Mouse (Mus musculus): ENCODE measurements around the gene Fdx1l. TPM values are rescaled to one million over a fixed set of nuclear protein-coding genes. Genes with fewer than 3 reads are reported as not detected.

The Fdx1l gene
- total RNA-seq, 2 experiments from 2014 or later = 25.5 to 26.5 TPM

- DNase-seq = peak; percentile 75
- intact Hi-C loops (cut with DNase I; ENCODE audit: low total_unique reads) = loop anchor here (5.0 kb wide), 1 partner anchor 106 kb away; no protein-coding TSS in a partner anchor
Observed at GRCm38 (mm10) chr9:21031251-21031895, 42.0 kb downstream of the Fdx1l start.

- DNase-seq = peak; percentile 87
- intact Hi-C loops (cut with DNase I; ENCODE audit: low total_unique reads) = loop anchor here (5.0 kb wide), 1 partner anchor 106 kb away; no protein-coding TSS in a partner anchor
Observed at GRCm38 (mm10) chr9:21030781-21031250, 42.6 kb downstream of the Fdx1l start.

- DNase-seq = peak; percentile 11
Observed at GRCm38 (mm10) chr9:21030055-21030600, 43.3 kb downstream of the Fdx1l start.

GRCm38 (mm10) chr9:21029291-21030054 is 43.9 kb downstream of the Fdx1l start, which contains the start of gene Icam4:
TSS of gene Icam4 (plus strand) at chr9:21029373.
- peak; percentile 85 for DNase-seq
- intact Hi-C loops (cut with DNase I; ENCODE audit: low total_unique reads) = loop anchor here (5.0 kb wide), 1 partner anchor 108 kb away; no protein-coding TSS in a partner anchor

More at GRCm38 (mm10) chr9:21030055-21030600, 43.3 kb downstream of the Fdx1l start:
- intact Hi-C loops (cut with DNase I; ENCODE audit: low total_unique reads) = loop anchor here (5.0 kb wide), 1 partner anchor 107 kb away; no protein-coding TSS in a partner anchor

GRCm38 (mm10) chr9:21028560-21029110 is 44.8 kb downstream of the Fdx1l start:
- intact Hi-C loops (cut with DNase I; ENCODE audit: low total_unique reads) = no loop called here
- DNase-seq = no peak

GRCm38 (mm10) chr9:21027774-21028290 is 45.6 kb downstream of the Fdx1l start:
- no peak for DNase-seq
- intact Hi-C loops (cut with DNase I; ENCODE audit: low total_unique reads) = no loop called here

GRCm38 (mm10) chr9:21026849-21027248 is 46.6 kb downstream of the Fdx1l start:
- intact Hi-C loops (cut with DNase I; ENCODE audit: low total_unique reads) = no loop called here

GRCm38 (mm10) chr9:21025258-21025810 is 48.1 kb downstream of the Fdx1l start:
- intact Hi-C loops (cut with DNase I; ENCODE audit: low total_unique reads) = no loop called here
- DNase-seq = no peak

More at GRCm38 (mm10) chr9:21026849-21027248, 46.6 kb downstream of the Fdx1l start:
- DNase-seq = no peak

GRCm38 (mm10) chr9:21022726-21023125 is 50.7 kb downstream of the Fdx1l start:
- DNase-seq = no peak
- intact Hi-C loops (cut with DNase I; ENCODE audit: low total_unique reads) = no loop called here

- no peak for DNase-seq
- intact Hi-C loops (cut with DNase I; ENCODE audit: low total_unique reads) = no loop called here
Observed at GRCm38 (mm10) chr9:21022288-21022687, 51.1 kb downstream of the Fdx1l start.

GRCm38 (mm10) chr9:21021363-21021762 is 52.1 kb downstream of the Fdx1l start:
- DNase-seq = no peak

GRCm38 (mm10) chr9:21018600-21018999 is 54.8 kb downstream of the Fdx1l start:
- no peak for DNase-seq

More at GRCm38 (mm10) chr9:21021363-21021762, 52.1 kb downstream of the Fdx1l start:
- intact Hi-C loops (cut with DNase I; ENCODE audit: low total_unique reads) = no loop called here

More at GRCm38 (mm10) chr9:21018600-21018999, 54.8 kb downstream of the Fdx1l start:
- intact Hi-C loops (cut with DNase I; ENCODE audit: low total_unique reads) = no loop called here

Small RNA genes lying within 50 kb of the gene (microRNA-seq; reads per million reads assigned to microRNA genes)
- gene Mir1900 (0 reads per million in 2 experiments), gene Mir7082 (0 to 0.32 reads per million in 2 experiments)

Other genes starting within 250 kb of the Fdx1l start
- gene A230050P20Rik, start 205.0 kb downstream of the Fdx1l start, total RNA-seq (2021) = 1 to 10 TPM; 3.3 to 3.4 TPM
- gene Angptl6, start 193.9 kb downstream of the Fdx1l start, total RNA-seq (2021) = 1 to 10 TPM; 3.5 to 4.1 TPM
- 10 to 100 TPM in 1 of 2 experiments, 1 to 10 TPM in 1; 9.7 to 11.9 TPM for gene Ppan, start 185.4 kb downstream of the Fdx1l start, total RNA-seq (2021)
- gene Eif3g, start 175.0 kb downstream of the Fdx1l start, total RNA-seq (2021) = 100 to 1,000 TPM; 105 to 114 TPM
- gene Dnmt1, start 113.7 kb downstream of the Fdx1l start, total RNA-seq (2021) = 10 to 100 TPM; 11.6 to 12.8 TPM
- 1 to 10 TPM; 4.5 to 7.8 TPM for gene S1pr2, start 96.8 kb downstream of the Fdx1l start, total RNA-seq (2021)
- 10 to 100 TPM; 50.8 to 54.9 TPM for gene Mrpl4, start 70.9 kb downstream of the Fdx1l start, total RNA-seq (2021)
- 1 to 10 TPM; 3.1 to 3.4 TPM for gene Icam1, start 57.6 kb downstream of the Fdx1l start, total RNA-seq (2021)
- under 1 TPM; 0.29 to 0.43 TPM for gene Icam4, start 44.2 kb downstream of the Fdx1l start, total RNA-seq (2021)
- gene Icam5, start 41.5 kb downstream of the Fdx1l start, total RNA-seq (2021) = under 1 TPM; 0.07 to 0.10 TPM
- gene Zglp1, start 6.5 kb downstream of the Fdx1l start, total RNA-seq (2021) = not detected
- gene Gm49373, start 518 bp downstream of the Fdx1l start, total RNA-seq (2021) = under 1 TPM in 1 of 2 experiments, not detected in 1; 0.13 TPM
- gene Gm38431, start 18.4 kb upstream of the Fdx1l start, total RNA-seq (2021) = 1 to 10 TPM in 1 of 2 experiments, under 1 TPM in 1; 0.92 to 1.1 TPM
- 10 to 100 TPM; 16.2 to 19.6 TPM for gene Raver1, start 18.4 kb upstream of the Fdx1l start, total RNA-seq (2021)
- 1 to 10 TPM; 4.9 to 5.3 TPM for gene Tyk2, start 57.6 kb upstream of the Fdx1l start, total RNA-seq (2021)
- 100 to 1,000 TPM; 138 to 139 TPM for gene Cdc37, start 76.4 kb upstream of the Fdx1l start, total RNA-seq (2021)
- gene Pde4a, start 92.1 kb upstream of the Fdx1l start, total RNA-seq (2021) = 10 to 100 TPM; 26.1 to 27.1 TPM
- 10 to 100 TPM; 53.6 to 55.2 TPM for gene Keap1, start 165.7 kb upstream of the Fdx1l start, total RNA-seq (2021)
- under 1 TPM; 0.10 to 0.27 TPM for gene S1pr5, start 174.8 kb upstream of the Fdx1l start, total RNA-seq (2021)
- 10 to 100 TPM; 36.2 to 39.6 TPM for gene Atg4d, start 191.7 kb upstream of the Fdx1l start, total RNA-seq (2021)
- gene Kri1, start 214.4 kb upstream of the Fdx1l start, total RNA-seq (2021) = 10 to 100 TPM; 10.5 to 11.9 TPM
- gene Cdkn2d, start 217.8 kb upstream of the Fdx1l start, total RNA-seq (2021) = 10 to 100 TPM; 12.0 to 13.2 TPM
- gene Ap1m2, start 238.7 kb upstream of the Fdx1l start, total RNA-seq (2021) = not detected
- gene Slc44a2, start 247.1 kb upstream of the Fdx1l start, total RNA-seq (2021) = 100 to 1,000 TPM; 104 to 117 TPM

Measured in gastrocnemius, postnatal 14 days (tissue).